In the genomic region with DNA sequence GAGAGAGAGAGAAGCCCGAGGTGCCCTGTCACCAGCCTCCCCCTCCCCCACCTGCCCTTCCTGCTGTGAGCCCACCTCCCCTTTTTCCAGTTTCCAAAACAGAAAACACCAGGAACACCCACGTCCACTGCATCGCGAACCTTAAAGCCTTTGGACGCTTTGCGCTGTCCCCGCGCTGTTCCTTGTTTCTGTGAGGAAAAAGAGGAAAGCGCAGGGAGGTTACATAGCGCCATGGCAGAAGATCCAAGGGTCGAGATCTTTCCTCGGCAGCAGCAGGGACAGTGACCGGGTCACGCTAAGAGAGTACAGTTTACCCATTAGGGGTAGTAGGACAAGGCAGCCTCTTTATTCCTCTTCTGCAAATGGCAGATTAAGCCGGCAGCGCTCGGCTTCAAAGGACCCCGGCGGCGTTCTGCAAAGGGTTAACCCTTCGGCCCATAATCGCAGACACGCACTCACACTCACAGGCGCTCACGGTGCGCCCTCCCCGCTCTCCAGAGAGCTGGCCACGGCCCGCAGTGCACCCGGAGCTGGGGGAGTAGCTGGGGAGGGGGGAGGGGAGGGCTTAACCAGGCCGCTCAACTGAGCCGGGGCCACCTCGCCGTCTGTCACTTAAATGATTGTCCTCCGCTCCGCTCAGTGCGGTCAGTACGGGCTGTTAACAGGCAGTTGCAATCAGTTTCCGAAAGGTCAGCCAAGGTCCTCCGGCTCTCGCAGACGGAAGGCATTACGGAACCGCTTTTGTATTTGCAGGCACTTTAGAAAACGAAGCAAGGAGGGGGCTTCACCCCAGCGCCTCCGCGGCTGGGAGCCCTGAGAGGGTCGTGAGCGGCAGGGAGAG, we compare ENCODE assay signal across 7 mouse cellular contexts. TPM values are rescaled to one million over a fixed set of nuclear protein-coding genes. Genes with fewer than 3 reads are reported as not detected.
A peak's percentile ranks its signal among the peaks of the same experiment; 100 is the strongest.
DNase-seq lines count a peak whose midpoint lies in the region; ATAC-seq and TF ChIP-seq lines count a peak whose summit lies in the region.

No protein-coding gene starts in this region.

- peak; percentile 7; the same call in 1 of the 2 replicates for ATAC-seq in forebrain, embryonic 16.5 days
- ATAC-seq in lung, embryonic 14.5 days (ENCODE audit: insufficient read depth) = peak; percentile 22
- 0 out of 2 replicates have a peak, but pooled peaks have one; percentile 7 for ATAC-seq in neutrophil, adult 5-6 weeks (ENCODE audit: extremely low read depth, insufficient number of reproducible peaks, low FRiP score, poor library complexity, severe bottlenecking)

- WGBS in forebrain, embryonic 16.5 days = under 1% methylated on average over 43 of the region's 50 CpGs
- 2% methylated on average over 50 of the region's 50 CpGs for WGBS in lung, embryonic 14.5 days

- peaks cover 41% of the 10 kb centered on the region for H3K4me1 ChIP-seq in E14TG2a.4 (replicated peaks; ENCODE audit: low read depth, low read length)
- H3K4me1 ChIP-seq in forebrain, embryonic 16.5 days (replicated peaks; ENCODE audit: control insufficient read depth, insufficient read depth, low read length) = peaks cover 31% of the 10 kb centered on the region
- H3K4me1 ChIP-seq in lung, embryonic 14.5 days (ENCODE audit: insufficient read depth) = peaks cover 4% of the 10 kb centered on the region; the same call in 1 of the 2 replicates

- H3K9me3 ChIP-seq in E14TG2a.4 (ENCODE audit: low read length) = no peaks in the 10 kb centered on the region
- H3K9me3 ChIP-seq in forebrain, embryonic 16.5 days (ENCODE audit: control insufficient read depth, low read length) = no peaks in the 10 kb centered on the region
- no peaks in the 10 kb centered on the region for H3K9me3 ChIP-seq in lung, embryonic 14.5 days (ENCODE audit: low read depth, low read length)

- peak overlapping the region; percentile 78 for H3K4me2 ChIP-seq in forebrain, embryonic 16.5 days (ENCODE audit: low read length)
- H3K4me2 ChIP-seq in lung, embryonic 14.5 days = peak overlapping the region; percentile 74

- H3K9ac ChIP-seq in forebrain, embryonic 16.5 days (replicated peaks; ENCODE audit: low read depth, low read length) = peak overlapping the region; percentile 68
- H3K9ac ChIP-seq in lung, embryonic 14.5 days = peak overlapping the region; percentile 34

- H3K4me3 ChIP-seq in E14TG2a.4 (replicated peaks; ENCODE audit: low read length) = peak overlapping the region; percentile 52
- peak overlapping the region; percentile 47 for H3K4me3 ChIP-seq in forebrain, embryonic 16.5 days (replicated peaks; ENCODE audit: low read length)
- peak overlapping the region; percentile 37 for H3K4me3 ChIP-seq in lung, embryonic 14.5 days (ENCODE audit: low read depth, low read length)

- H3K36me3 ChIP-seq in E14TG2a.4 (ENCODE audit: insufficient read depth, low read length) = no peaks in the 10 kb centered on the region
- H3K36me3 ChIP-seq in forebrain, embryonic 16.5 days (ENCODE audit: control insufficient read depth, insufficient read depth) = no peaks in the 10 kb centered on the region
- H3K36me3 ChIP-seq in lung, embryonic 14.5 days (ENCODE audit: insufficient read depth) = no peaks in the 10 kb centered on the region

- no peak for TF ChIP-seq CTCF in E14TG2a.4 (conservative IDR thresholded peaks at IDR 0.05; ENCODE audit: low read length)
- no peak for TF ChIP-seq CTCF in lung, embryonic 14.5 days (IDR thresholded peaks at IDR 0.05; ENCODE audit: low read depth)

- DNase-seq in NIH3T3 (ENCODE audit: low read depth) = peak; percentile 22
- peak; percentile 67 for DNase-seq in induced T-regulatory cell, adult 2 months (ENCODE audit: low read depth)
- DNase-seq in lung, embryonic 14.5 days = peak; percentile 78
- no peak for DNase-seq in frontal cortex, postnatal 14 days (ENCODE audit: low spot score in 2 of 2)

- H3K27ac ChIP-seq in forebrain, embryonic 16.5 days (ENCODE audit: low read length) = peak overlapping the region; percentile 68
- H3K27ac ChIP-seq in lung, embryonic 14.5 days (ENCODE audit: low read depth) = peak overlapping the region; percentile 83

- H3K27me3 ChIP-seq in E14TG2a.4 (ENCODE audit: insufficient read depth, low read length) = peaks cover 64% of the 10 kb centered on the region
- H3K27me3 ChIP-seq in forebrain, embryonic 16.5 days (replicated peaks; ENCODE audit: control insufficient read depth, insufficient read depth, low read length) = peaks cover 34% of the 10 kb centered on the region
- H3K27me3 ChIP-seq in lung, embryonic 14.5 days (ENCODE audit: insufficient read depth, low read length) = peaks cover 51% of the 10 kb centered on the region

RNA-seq across cellular contexts. Expression of gene Bcor, which starts 23.7 kb away (rescaled TPM):
- 17.4 and 18.1 TPM in 2 replicates for polyA plus RNA-seq in forebrain, embryonic 16.5 days (2015; fragmentation: Nextera tagmentation; extraction: Ambion mirVana)
- 27.8 and 28.9 TPM in 2 replicates for polyA plus RNA-seq in lung, embryonic 14.5 days (2014; fragmentation: Nextera tagmentation; extraction: Ambion mirVana)
- total RNA-seq in neutrophil, adult 5-6 weeks (2017) = 48.4 and 53.0 TPM in 2 replicates

Comparison
In these comparisons a context has a peak if more than half of its experiments do, and no peak if none do; other contexts are left out.
1. DNase-seq: peak in NIH3T3 (single experiment), induced T-regulatory cell, adult 2 months (single experiment) and lung, embryonic 14.5 days (single experiment); none in frontal cortex, postnatal 14 days (0 of 2).
2. Peak in every context shown above with its lines, with median percentiles within 50 percentile points of each other: H3K4me3 ChIP-seq and ATAC-seq.